Mouse (Mus musculus): ENCODE data around the gene Cyp26b1.
"Not testable (repeated sequence)": the region's sequence is repeated elsewhere in the genome, so short reads cannot be mapped to it uniquely, and the experiment has no call there.

Gene Cyp26b1

DNA sequence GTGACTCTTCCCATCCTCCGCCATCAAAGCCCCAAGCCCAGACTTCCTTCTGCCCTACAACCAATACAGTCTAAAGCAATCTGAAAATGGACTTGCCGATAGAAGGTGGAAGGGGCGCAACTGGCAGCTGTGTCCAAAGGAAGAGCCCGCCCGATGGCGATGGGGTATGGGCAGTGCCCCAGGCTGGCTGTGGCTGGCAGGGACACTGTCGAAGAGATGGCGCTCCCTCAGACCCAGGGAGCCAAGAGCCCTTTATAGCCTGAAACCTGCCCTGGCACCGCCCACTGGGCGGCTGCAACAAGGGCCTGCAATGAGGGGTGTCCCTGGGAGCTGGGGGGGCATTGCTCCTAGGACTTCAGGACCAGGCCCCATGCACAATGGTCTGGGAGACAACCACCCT lies at the start of gene Cyp26b1:
Gene Cyp26b1, minus strand, starts transcription at position 216 of the 400 bp plus-strand sequence.
- no peak for DNase-seq (ENCODE audit: low spot score)

DNA sequence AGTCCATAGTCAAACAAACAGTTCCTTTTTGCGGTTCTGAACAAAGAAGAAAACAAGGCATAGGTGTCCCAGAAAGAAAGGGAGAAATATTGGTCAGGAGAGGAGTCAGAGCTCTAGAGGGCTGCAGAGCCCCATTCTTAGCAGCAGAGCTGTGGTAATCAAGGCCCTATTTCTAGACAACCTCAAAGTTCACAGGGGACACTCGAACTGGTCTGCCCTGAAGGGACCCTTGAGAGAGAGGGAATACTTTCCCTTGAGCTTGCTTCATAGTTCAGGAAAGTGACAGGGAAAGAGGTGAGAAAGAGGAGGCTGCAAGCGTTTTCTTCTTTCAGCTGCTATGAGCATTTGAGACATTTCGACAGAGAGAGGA lies 47.3 kb upstream of the Cyp26b1 start:
- DNase-seq (ENCODE audit: low spot score) = no peak

DNA sequence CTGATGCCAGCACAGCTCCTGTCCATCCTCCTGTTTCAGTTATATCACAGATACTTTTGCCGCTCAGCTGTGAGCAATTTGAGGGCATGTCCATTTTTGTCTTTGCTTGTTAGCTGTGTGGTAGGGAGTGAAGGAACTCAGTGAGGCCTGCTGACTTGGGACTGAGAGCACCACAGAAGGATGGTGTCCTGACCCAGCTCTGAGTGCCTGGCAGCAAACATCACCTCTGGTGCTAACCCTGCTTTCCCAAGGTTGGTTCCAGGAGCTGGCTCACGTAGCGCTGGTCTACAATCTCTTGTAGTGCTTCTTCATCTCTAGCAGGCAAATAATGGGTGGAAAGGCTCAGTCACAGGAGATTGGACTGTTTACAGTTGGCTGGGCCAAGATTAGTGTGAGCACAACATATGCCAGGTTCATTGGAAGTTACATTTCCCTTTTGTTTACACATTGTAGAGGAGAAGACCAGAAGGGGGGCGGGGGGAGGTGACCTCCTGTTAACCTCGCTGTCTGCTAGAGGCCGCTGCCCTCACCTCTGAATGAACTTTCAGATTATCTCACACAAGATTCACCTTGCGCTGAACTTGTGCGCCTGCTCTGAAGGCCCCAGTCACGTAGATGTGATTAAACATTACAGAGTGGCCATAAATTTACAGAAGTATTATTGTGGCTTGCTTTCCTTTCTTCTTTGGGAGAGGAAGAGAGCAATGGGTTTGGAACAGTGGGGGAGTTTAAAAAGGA lies 46.8 kb upstream of the Cyp26b1 start:
- DNase-seq (ENCODE audit: low spot score) = no peak

DNA sequence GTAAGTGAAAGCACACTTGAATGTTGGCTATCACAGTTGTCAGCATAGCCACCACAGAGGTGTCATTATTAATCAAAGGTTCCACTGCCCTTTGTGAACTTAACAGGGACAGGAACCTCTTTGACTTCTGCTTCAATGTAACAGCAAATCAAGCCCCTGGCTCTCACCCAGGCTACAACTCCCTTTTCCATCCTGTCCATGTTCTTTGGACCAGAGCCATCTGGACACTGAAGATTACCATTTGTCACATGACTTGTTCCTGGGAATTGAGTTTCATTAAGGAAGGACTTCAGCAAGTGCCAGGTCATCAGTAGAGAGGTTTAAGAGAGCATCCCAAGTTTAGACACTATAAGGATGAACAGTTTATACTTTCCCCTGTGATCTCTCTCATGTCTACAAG lies 44.5 kb upstream of the Cyp26b1 start:
- DNase-seq (ENCODE audit: low spot score) = no peak

DNA sequence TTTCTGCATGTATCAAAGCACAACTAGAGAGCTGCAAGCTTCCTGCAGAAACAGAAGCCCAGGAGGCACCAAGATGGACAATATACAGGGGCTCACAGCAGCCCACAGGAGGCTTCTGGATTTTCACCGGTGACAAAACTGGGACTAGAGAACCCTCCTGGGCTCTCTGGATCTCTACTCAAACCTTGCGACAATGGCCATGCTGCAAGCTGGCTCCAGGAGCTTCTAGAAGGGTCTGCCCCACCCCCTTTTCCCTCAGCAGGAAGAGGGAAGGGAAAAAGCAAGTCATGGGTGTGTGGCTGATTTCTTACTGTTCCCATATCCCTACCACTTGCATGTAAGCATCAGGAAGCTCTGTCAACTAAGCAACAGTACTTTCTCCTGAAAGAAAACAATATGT lies 37.9 kb upstream of the Cyp26b1 start:
- DNase-seq (ENCODE audit: low spot score) = no peak

- no peak for DNase-seq (ENCODE audit: low spot score)
Measured at GRCm38 (mm10) chr6:84630276-84630675, 36.6 kb upstream of the Cyp26b1 start.

DNA sequence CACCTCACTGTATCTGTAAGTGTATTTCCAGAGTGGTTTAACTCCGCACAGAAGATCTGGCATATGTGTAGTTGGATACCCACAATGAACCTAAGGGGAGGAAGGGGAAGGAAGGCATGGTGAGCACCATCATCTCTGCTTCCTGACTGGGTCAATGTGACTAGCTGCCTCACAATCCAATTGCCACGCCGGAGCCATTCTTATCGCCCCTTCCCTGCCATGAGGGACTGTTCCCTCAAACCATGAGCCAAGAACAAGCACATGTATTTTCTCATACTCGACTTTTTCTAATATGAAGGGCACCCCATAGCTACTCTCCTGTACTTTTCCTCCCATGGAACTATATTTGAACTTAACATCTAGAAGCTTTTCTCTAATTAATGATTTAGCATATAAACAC lies 35.1 kb upstream of the Cyp26b1 start:
- no peak for DNase-seq (ENCODE audit: low spot score)

- DNase-seq (ENCODE audit: low spot score) = no peak
Measured at GRCm38 (mm10) chr6:84626398-84626797, 32.7 kb upstream of the Cyp26b1 start.

- DNase-seq (ENCODE audit: low spot score) = no peak
Measured at GRCm38 (mm10) chr6:84619166-84619565, 25.5 kb upstream of the Cyp26b1 start.

DNA sequence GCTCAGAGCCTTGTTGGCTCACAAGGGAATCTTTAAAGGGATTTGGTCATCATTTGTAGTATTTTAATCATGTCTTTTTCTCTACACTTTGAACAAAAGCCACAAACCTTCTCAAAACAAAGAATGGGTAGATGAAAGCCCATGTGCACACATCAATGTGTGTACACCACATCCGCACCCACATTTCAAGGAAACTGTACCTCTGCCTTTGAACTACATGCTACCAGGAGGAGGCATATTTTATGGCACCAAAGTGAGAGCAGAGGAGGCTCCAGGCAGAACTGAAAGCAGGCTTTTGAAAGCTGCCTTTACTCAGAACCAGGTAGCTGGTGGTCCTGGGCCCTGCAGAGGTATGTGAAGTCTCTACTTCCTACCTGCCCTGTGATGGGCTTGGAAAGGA lies 23.3 kb upstream of the Cyp26b1 start:
- no peak for DNase-seq (ENCODE audit: low spot score)

DNA sequence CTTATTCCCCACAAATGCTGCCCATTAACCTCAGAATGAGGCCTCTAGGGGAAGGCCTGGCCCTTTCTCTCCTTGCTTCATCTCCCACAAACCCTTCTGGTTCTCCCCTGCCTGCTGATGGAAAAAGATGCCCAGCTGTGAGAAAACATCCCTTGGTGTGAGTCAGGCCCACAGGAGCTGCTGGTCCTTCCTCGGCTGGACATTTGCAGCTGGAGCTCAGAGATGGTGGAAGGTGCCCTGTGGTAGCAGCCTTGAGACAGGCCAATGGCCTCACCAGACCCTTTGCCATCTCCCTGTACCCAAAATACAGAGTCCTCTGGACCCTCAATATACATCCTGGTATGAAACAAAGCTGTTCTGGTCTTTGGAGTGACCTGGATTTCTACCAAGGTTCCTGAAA lies 22.9 kb upstream of the Cyp26b1 start:
- DNase-seq (ENCODE audit: low spot score) = no peak

DNA sequence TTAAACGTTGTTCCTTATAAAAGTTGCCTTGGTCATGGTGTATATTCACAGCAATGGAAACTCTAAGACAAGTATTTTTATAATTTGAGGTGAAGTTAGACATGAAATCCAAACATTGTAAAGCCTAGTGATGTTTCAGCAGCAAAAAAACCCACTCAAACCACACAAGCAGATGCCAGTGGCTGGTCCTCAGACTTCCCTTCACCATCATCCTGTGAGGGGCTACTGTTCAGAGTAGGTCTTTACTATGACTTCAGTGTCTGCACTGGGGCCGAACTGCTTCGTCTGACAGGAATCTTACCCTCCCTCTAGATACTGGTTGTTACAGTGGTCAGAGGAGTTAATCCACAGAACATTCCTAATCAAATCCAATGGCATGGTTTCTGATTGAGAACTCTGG lies 19.9 kb upstream of the Cyp26b1 start:
- DNase-seq (ENCODE audit: low spot score) = no peak

GRCm38 (mm10) chr6:84601136-84601889 lies 7.6 kb upstream of the Cyp26b1 start:
- no peak for DNase-seq (ENCODE audit: low spot score)

DNA sequence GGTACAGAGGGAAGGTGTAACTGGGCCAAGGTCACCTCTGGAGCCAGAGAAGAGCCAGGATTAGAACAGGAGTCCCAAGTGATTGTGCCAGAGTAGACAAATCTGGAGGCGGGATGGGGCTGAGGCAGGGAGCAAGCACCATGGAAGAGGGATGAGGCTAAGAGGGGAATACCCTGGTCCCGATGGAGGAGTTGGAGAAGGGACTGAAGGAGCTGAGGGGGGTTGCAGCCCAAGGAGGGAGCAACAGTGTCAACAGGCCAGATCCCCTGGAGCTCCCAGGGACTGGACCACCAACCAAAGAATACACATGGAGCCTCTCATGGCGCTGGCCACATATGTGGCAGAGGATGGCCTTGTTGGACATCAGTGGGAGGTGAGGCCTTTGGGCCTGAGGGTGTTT lies 5.6 kb upstream of the Cyp26b1 start:
- DNase-seq (ENCODE audit: low spot score) = not testable (repeated sequence)

- DNase-seq (ENCODE audit: low spot score) = no peak
Measured at GRCm38 (mm10) chr6:84598725-84599124, 5.0 kb upstream of the Cyp26b1 start.

GRCm38 (mm10) chr6:84594626-84595025 lies 918 bp upstream of the Cyp26b1 start:
- no peak for DNase-seq (ENCODE audit: low spot score)

- no peak for DNase-seq (ENCODE audit: low spot score)
Measured at GRCm38 (mm10) chr6:84590961-84591745, 2.6 kb downstream of the Cyp26b1 start.

DNA sequence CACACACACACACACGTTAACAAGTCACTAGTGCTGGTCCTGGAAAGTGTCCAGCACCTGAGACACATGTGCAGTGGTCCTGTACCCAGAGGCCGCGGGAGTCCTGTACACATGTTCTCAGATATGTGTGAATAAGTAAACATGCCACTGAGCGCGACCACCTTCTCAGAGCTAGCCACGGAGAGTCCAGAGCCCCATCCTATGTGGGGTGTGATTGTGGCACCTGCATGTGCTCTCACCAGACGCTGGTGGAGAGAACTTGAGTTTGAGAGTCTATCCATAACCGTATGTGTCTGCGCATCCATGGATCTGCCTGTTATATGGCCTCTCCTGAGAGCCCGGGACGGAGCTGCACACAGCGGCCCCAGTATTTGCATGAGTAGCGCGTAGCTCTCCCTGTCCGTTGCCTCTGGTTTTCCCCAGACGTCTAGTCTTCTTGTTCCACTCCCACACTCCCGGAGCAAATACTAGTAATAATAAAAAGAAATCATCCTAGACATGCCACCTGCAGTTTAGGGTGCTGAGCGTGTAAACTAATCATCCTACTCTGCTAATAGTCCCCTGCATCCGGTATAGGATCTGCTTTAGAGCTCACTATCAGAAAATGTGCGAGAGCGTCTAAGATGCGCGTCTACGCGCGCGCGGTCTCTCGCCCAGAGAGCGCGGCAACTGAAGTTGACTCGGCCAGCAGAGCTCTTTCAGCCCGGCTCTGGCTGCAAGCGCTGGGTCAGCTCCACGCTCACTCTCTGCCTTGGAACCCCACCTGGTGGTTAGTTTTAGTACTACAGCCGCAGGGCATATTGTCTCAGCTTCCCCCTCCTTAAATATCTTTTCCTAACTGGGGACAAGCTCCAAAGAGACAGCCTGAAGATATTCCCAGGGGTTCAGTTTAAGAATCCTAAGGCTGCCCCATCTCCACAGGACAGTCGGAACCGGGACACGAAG lies 3.7 kb downstream of the Cyp26b1 start:
- DNase-seq (ENCODE audit: low spot score) = peak; percentile 79

- DNase-seq (ENCODE audit: low spot score) = no peak
Measured at GRCm38 (mm10) chr6:84588895-84589652, 4.6 kb downstream of the Cyp26b1 start.

- DNase-seq (ENCODE audit: low spot score) = no peak
Measured at GRCm38 (mm10) chr6:84588221-84588894, 5.3 kb downstream of the Cyp26b1 start.

Data from layer of hippocampus, adult 9-10 months (tissue).